Mouse (Mus musculus): Measurements from ENCODE around the gene Rnf8. TPM values are rescaled to one million over a fixed set of nuclear protein-coding genes. Genes with fewer than 3 reads are reported as not detected.

Gene Rnf8
- total RNA-seq, 2 experiments from 2014 or later: 18.7 to 19.2 TPM

DNA sequence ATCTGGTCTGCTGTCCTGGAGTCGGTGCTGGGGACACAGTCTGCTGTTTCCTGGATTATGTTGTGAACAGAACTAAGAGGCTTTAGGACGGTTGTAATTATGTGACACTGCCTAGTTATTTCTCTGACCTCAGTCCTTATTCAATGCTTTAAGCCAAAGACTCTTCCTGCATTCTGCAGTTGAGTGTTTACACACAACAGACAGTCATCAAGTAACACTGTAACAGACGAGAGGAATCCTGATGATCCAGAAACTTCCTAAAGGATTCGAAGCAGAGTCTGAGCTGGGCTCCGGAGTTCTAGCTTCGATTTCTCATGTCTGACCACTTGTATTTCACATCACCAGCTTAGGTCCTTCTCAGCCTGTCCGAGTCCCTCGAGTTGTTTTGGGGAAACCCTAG is 63.9 kb downstream of the Rnf8 start:
- DNase-seq: no peak
- intact Hi-C loops (cut with DNase I): no loop called here

DNA sequence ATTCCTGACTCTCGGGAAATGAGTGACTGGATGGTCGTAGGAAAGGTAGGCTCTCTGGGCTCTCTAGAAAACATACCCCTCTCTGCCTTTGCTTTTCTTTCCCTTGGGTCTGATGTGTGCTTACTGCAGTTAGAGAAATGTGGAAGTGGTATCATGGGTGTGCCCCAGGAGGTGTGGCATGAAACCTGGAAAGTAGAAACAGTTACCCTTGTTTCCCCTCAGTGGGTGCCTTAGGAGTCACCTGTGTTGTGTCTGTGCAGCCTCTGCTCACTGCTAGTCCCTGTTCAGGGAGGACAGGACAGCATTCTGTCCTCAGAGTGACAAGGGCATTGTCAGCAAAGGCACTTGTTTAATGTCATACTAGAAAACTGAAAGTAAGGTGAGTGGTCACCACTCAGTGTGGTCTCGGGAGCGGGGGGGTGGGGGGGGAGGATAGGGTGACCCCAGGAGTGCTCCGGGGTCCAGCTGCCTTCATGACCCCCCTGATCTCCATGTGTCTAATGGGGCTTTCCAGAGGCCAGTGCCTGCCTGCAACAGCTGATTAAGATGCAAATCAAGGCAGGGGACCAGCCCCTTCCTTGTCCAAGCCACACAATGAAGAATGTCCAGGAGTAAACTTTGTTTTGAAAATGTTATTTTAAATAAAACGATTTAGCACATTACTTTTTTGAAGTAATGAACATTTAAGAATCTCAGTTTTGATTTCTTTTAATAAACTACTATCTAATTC is 64.6 kb downstream of the Rnf8 start:
- intact Hi-C loops (cut with DNase I): no loop called here
- DNase-seq: no peak

DNA sequence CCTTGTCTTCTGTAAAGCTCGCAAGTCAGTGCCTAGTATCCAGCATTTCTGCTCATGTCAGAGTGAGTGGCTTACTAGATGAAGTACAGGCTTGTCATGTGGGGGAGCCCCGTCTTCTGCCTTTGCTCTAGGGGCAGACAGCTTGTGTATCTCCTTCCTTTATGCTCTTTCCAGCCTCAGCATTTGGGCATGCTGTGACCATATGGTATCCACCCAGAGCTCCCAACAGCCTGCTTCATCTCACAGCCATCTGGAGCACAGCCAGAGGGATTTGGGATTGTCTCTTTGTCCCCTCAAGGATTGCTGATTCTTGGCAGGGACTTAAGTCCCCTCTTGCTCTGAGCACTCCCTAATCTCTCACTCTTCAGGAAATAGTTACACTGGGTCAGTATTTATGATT is 65.6 kb downstream of the Rnf8 start:
- intact Hi-C loops (cut with DNase I): no loop called here
- no peak for DNase-seq

DNA sequence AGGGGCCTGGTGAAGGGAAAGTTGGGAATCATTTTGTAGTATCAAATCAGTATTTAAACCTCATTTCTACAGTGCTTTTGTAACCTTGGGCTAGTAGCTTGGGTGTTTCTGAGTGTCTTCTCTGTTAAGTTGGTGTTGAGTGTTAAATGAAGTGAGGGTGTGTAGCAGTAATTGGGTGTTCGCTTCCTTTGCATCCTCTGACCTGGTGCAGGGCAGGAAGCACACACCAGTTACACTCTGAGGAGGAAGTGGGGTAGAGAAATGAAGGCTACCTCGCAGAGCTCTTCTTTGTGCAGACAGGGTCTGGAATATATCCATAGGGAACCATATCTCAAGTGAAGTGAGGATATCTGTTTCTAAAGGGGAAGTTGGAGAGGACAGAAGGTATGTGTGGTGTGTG is 66.3 kb downstream of the Rnf8 start:
- DNase-seq: no peak
- intact Hi-C loops (cut with DNase I): no loop called here

DNA sequence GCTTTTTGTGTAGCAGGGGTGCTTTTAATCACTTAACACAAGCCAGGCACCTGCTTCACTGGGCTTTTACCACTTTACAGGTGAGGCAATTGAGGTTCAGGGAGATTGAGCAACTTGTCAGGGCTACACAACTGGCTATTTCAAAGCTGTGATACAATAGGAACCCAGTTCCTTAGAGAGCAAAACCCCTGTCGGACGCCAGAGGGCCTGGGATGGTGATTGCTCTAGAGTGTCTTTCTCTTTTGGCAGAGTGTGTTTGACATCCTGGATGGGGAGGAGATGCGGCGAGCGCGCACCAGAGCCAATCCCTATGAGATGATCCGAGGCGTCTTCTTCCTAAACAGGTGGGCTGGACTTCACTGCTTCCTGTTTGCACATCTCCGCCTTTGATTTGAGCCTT is 67.1 kb downstream of the Rnf8 start:
- intact Hi-C loops (cut with DNase I): no loop called here
- DNase-seq: no peak

DNA sequence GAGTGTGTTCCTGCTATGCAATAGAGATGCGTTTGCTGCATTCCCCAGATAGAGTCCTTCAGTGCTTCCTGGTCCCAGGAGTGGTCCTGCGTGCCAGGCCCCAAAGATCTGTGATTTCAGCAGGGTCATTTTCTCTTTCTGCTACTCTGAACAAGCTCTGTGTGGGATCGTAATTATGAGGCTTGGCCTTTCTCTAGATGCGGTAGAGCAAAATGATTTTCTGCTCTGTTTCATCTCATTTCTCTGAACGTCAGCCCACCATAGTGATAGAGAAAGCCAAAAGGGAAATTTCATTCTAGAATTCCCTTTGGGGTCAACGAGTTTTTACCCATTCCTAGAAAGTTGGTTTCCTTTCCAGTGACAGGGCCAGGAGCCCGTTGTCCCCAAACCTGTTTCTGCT is 67.7 kb downstream of the Rnf8 start:
- intact Hi-C loops (cut with DNase I): no loop called here

DNA sequence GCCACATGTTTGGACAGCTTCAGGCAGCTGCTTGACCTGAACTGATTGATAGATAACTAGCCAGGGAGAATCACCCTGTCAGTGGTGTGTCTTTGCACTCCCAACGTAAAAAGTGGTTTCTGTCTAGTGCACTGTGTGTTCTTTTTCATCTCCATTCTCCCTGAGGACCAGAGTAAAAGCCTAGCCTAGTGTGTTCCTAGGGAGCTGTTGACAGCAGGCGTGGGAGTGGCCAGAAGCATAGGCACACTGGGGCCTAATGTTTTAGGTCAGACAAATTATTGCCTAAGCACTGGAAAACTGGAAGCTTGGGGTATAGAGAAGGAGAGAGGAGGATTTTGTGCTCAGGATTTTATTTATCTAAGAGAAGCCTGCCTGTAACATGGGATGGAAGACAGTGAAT is 68.5 kb downstream of the Rnf8 start:
- no peak for DNase-seq
- intact Hi-C loops (cut with DNase I): no loop called here

More for the DNA sequence above, 67.7 kb downstream of the Rnf8 start:
- DNase-seq: no peak

DNA sequence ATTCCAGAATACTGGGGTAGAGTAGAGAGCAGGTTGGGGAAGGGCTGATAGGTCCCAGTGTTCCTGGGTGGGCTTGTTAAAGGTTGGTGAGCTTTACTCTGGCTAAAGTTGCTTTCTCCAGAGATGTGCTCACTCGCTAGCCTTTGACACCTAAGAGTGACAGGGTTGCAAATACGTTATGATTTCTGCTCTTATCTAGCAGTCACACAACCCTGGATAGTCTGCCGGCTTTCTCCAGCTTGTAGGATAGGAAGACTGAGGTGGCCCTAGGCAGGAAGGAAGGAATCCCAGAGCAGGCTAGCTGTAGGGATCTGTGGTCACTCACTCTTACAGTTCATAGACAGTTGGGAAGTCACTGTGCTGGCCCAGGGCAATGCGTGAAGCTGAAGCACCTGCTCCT is 69.7 kb downstream of the Rnf8 start:
- no peak for DNase-seq
- intact Hi-C loops (cut with DNase I): no loop called here

DNA sequence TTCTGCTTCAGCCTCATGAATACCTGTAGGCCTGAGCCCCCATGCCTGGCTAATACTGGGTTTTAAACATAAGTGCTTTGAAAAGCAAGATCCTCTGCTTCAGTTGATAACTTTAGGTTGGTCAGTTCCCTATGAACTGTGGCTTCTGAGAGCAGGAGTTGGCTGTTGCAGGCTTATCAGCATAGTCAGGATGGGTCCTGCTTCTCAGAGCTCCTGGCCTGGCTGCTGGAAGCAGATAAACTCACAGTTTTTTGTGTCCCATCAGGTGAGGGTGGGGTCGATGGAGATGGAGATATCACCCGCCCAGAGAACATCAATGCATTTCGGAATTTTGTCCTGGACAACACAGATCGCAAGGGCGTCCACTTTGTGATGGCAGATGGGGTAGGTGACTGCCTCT is 72.2 kb downstream of the Rnf8 start:
- DNase-seq: no peak
- intact Hi-C loops (cut with DNase I): no loop called here

DNA sequence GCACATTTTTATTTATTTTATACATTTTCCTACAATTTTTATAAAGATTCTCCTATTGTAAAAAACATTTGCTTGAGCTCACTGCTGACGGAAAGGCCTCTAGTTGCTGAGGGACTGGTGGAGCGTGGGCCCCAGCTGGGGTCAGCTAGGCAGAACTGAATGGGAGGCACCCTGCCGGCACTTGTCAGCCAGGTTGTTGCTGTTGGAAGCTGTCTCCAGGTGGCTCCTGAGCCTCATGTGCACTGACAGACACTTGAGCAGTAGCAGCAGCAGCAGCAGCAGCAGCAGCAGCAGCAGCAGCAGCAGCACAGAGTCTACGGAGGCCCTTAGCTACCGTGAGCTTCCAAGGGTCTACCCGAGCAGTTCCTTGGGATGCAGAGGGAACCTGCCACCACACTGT is 72.8 kb downstream of the Rnf8 start:
- no peak for DNase-seq
- intact Hi-C loops (cut with DNase I): no loop called here

DNA sequence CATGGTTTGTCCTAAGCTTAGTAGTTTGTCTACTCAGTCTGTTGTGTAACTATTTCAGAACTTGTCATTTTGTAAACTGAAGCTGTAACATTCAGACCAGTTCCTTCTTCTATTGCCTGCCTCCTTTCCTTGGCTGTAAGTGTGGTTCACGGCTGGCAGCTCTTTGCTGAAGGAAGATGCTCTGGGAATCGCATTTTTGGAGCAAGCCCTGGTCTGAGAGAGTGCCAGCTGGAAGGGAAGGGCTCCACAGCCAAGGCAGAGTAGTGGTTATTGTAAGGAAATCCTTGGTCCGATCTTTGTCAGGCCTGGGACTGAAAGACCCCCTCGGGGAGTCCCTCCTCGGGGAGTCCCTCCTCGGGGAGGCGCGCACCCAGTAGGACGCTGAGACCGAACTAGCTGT is 74.0 kb downstream of the Rnf8 start:
- intact Hi-C loops (cut with DNase I): no loop called here

DNA sequence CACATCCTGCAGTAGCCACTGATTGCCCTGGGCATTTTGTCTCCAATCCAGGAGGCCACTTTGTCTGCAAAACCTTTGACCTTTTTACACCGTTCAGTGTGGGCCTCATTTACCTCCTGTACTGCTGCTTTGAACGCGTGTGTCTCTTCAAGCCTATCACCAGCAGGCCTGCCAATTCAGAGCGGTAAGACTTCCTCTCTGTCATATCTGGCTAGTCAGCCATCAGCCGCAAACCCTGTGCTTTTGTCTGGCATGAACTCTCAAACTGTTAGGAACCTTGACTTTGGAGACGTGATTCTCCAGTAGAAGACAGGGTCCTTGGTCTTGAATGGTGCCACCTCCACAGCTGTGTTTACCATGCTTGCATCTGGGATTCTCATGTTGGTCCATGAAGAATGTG is 75.7 kb downstream of the Rnf8 start:
- intact Hi-C loops (cut with DNase I): no loop called here
- DNase-seq: no peak

More for the DNA sequence above, 74.0 kb downstream of the Rnf8 start:
- DNase-seq: no peak

DNA sequence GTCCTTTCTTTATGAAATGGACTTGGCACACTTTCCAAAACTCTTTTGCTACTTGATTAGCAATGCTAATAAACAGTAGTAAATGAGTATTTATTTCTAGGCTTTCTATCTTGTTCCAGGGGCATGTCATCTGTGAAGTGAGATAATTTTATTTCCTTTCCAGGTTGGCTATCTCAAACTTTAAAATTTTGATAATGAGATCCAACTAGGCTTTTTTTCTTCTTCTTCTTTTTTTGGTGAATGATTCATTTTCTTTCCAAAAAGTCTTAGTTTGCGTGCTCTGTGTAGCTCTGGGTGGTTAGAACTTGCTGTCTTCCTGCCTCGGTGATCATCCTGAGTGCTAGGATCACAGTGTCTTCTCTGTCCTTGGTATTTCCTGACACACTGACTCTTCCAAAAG is 78.2 kb downstream of the Rnf8 start:
- DNase-seq: no peak
- intact Hi-C loops (cut with DNase I): no loop called here

DNA sequence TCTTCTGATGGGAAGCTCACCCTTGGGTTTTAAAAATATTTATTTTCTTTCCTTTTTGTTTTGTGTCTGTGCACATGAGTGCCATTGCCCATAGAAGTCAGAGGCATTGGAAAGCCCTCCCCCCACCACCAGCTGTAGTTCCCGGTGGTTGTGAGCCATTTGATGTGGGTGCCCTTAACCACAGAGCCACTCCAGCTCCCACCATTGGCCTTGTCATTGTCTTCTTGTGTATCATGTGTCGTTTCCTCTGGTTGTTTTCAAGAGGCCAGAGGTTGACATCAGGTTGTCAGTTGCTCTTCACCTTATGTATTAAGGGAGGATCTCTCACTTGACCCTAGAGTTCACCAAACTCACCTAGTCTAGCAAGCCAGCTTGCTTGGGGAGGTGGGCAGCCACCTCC is 79.0 kb downstream of the Rnf8 start:
- no peak for DNase-seq
- intact Hi-C loops (cut with DNase I): no loop called here

DNA sequence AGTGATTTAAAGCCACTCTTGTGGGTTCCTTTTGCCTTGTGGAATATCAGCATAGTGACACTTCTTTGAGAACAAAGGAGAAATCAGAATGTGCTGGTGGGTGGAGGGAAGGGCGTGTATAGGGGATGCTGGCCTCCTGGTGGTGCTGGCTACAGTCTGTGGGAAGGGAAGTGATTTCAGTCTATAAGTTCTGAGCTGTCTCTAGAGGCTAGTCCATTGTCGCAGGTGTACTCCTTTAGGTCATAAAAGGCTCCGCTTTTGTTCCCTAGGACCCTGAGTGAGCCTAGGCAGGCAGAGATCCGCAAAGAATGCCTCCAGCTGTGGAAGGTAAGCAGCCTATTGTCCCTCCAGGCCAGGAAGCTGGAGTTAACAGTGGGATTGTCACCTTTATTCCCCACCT is 79.9 kb downstream of the Rnf8 start:
- no peak for DNase-seq
- intact Hi-C loops (cut with DNase I): no loop called here

Small RNA genes within 50 kb of the gene (microRNA-seq; reads per million reads assigned to microRNA genes)
- 0 to 0.72 reads per million in 2 experiments for gene Mir7667 (ENCODE audit: borderline number of aligned reads in 2 of 2)

Other genes starting within 250 kb of the Rnf8 start
- 10 to 100 TPM; 22.3 to 36.3 TPM for gene Pim1, start 124.0 kb upstream of the Rnf8 start, total RNA-seq (2021)
- gene Gm17657, start 65.2 kb upstream of the Rnf8 start, total RNA-seq (2021): not detected
- gene Tbc1d22b, start 65.0 kb upstream of the Rnf8 start, total RNA-seq (2021): 10 to 100 TPM; 11.9 to 12.5 TPM
- gene Tmem217, start 62.4 kb upstream of the Rnf8 start, total RNA-seq (2021): not detected
- under 1 TPM; 0.78 to 0.81 TPM for gene Gm28043, start 86 bp downstream of the Rnf8 start, total RNA-seq (2021)
- 10 to 100 TPM; 45.5 to 54.4 TPM for gene Cmtr1, start 45.8 kb downstream of the Rnf8 start, total RNA-seq (2021)
- gene Ccdc167, start 102.3 kb downstream of the Rnf8 start, total RNA-seq (2021): 10 to 100 TPM; 11.0 to 11.6 TPM